Mouse (Mus musculus): ENCODE results near the gene Agfg1. TPM values are rescaled to one million over a fixed set of nuclear protein-coding genes. Genes with fewer than 3 reads are reported as not detected.

Agfg1 gene
- polyA plus RNA-seq, 1 experiment, result 133 TPM

DNA sequence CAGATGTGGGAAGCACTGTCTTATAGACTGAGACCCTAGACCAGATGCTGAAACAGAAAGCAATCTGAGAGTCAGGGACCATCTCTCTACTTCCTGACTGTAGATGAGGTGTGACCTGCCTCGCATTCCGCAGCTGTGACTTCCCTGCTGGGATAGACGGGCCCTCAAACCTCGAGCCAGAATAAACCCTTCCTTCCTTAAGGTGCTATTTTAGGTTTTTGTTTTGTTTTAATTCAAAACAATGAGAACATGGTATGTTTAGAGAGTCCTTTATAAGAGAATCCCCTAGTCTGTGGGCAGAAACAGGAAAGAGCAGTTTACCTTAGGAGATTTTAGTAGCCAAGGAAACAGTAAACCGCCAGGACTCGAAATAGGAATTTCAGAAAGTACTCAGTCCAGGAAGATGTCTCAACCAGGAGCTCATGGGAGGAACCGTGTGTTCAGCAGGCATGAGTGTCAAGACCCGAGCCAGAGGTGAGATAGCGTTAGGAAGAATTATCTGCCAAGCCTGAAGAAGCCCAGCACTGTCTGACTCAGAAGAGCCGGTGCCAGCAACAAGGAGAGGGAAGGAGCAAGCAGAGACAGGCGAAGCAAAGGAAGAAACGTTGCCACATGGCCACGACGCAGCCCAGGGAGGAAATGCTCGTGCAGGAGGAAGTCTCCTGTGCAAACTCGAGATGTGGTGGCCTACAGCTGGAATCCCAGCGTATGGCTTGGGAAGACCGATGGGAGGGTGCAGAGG lies 43.4 kb upstream of the Agfg1 start:
- H3K4me1 ChIP-seq (ENCODE audit: control insufficient read depth, insufficient read depth, low read length), result no peaks in the 10 kb centered on the region
- no peak overlapping the region for H3K4me3 ChIP-seq (ENCODE audit: low read depth, low read length)
- no peaks in the 10 kb centered on the region for H3K9me3 ChIP-seq (replicated peaks; ENCODE audit: control insufficient read depth, insufficient read depth, low read length, poor library complexity, severe bottlenecking)
- H3K27me3 ChIP-seq (ENCODE audit: control insufficient read depth, insufficient read depth, low read length, poor library complexity, severe bottlenecking), result no peaks in the 10 kb centered on the region
- H3K27ac ChIP-seq (ENCODE audit: insufficient read depth, low read length), result no peak overlapping the region
- no peak for TF ChIP-seq POLR2A (IDR thresholded peaks at IDR 0.05; ENCODE audit: insufficient read depth, low read length)
- TF ChIP-seq EP300 (IDR thresholded peaks at IDR 0.05; ENCODE audit: insufficient read depth, low read depth, low read length), result no peak
- no peak for TF ChIP-seq CTCF (IDR thresholded peaks at IDR 0.05; ENCODE audit: low read depth, low read length)
- H3K9ac ChIP-seq (ENCODE audit: low read depth, poor library complexity, severe bottlenecking), result no peak overlapping the region
- H3K36me3 ChIP-seq (ENCODE audit: control insufficient read depth, insufficient read depth, low read length, poor library complexity, severe bottlenecking), result no peaks in the 10 kb centered on the region

DNA sequence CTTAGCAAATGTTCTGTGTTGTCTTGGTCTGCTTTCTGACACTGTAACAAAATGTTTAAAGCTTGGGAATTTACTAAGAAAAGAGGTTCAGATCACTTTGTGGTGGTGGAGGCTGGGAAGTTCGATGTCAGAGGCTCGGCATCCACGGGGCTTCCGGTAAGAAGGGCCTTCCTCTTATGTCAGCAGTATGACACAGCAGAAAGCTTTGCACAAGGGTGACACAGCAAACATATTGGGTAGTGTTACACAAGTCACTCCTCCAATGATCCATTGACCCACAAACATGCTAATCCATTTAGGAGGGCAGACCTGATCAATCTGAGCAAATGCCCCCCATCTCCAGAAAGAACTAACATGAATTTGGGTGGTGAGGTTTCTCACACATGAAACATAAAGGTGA lies 42.2 kb upstream of the Agfg1 start:
- Histone ChIP-seq H3K36me3 (ENCODE audit: control insufficient read depth, insufficient read depth, low read length, poor library complexity, severe bottlenecking) (no peaks in the 10 kb centered on the region), H3K9me3 (replicated peaks; ENCODE audit: control insufficient read depth, insufficient read depth, low read length, poor library complexity, severe bottlenecking) (no peaks in the 10 kb centered on the region), H3K27ac (ENCODE audit: insufficient read depth, low read length) (no peak overlapping the region), H3K9ac (ENCODE audit: low read depth, poor library complexity, severe bottlenecking) (no peak overlapping the region), H3K4me3 (ENCODE audit: low read depth, low read length) (no peak overlapping the region), H3K4me1 (ENCODE audit: control insufficient read depth, insufficient read depth, low read length) (no peaks in the 10 kb centered on the region), H3K27me3 (ENCODE audit: control insufficient read depth, insufficient read depth, low read length, poor library complexity, severe bottlenecking) (no peaks in the 10 kb centered on the region)
- TF ChIP-seq CTCF (IDR thresholded peaks at IDR 0.05; ENCODE audit: low read depth, low read length), result no peak
- TF ChIP-seq EP300 (IDR thresholded peaks at IDR 0.05; ENCODE audit: insufficient read depth, low read depth, low read length), result no peak
- TF ChIP-seq POLR2A (IDR thresholded peaks at IDR 0.05; ENCODE audit: insufficient read depth, low read length), result no peak

DNA sequence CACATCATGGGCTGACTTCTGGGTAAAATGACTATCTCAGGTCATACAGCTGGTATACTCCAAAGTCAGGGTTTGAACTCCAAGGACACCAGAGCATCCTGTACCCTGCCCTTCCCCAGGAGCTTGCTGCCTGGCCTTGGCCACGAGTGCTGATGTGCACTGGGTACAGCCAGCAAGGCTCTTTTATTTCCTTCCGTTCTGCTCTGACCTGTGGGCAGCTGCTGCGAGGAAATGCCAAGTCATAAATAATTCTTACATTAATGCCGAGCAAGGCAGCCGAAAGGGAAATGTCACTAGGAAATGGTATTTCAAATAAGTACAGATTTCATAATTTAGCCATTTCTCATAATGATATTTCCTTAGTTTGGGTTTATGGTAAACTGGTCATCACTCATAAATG lies 41.0 kb upstream of the Agfg1 start:
- no peak overlapping the region for H3K9ac ChIP-seq (ENCODE audit: low read depth, poor library complexity, severe bottlenecking)
- H3K9me3 ChIP-seq (replicated peaks; ENCODE audit: control insufficient read depth, insufficient read depth, low read length, poor library complexity, severe bottlenecking), result no peaks in the 10 kb centered on the region
- no peak for TF ChIP-seq EP300 (IDR thresholded peaks at IDR 0.05; ENCODE audit: insufficient read depth, low read depth, low read length)
- no peak for TF ChIP-seq POLR2A (IDR thresholded peaks at IDR 0.05; ENCODE audit: insufficient read depth, low read length)
- no peak for TF ChIP-seq CTCF (IDR thresholded peaks at IDR 0.05; ENCODE audit: low read depth, low read length)
- H3K4me3 ChIP-seq (ENCODE audit: low read depth, low read length), result no peak overlapping the region
- no peaks in the 10 kb centered on the region; the same call in 1 of the 2 replicates for H3K27me3 ChIP-seq (ENCODE audit: control insufficient read depth, insufficient read depth, low read length, poor library complexity, severe bottlenecking)
- H3K27ac ChIP-seq (ENCODE audit: insufficient read depth, low read length), result no peak overlapping the region
- H3K36me3 ChIP-seq (ENCODE audit: control insufficient read depth, insufficient read depth, low read length, poor library complexity, severe bottlenecking), result no peaks in the 10 kb centered on the region
- H3K4me1 ChIP-seq (ENCODE audit: control insufficient read depth, insufficient read depth, low read length), result no peaks in the 10 kb centered on the region

DNA sequence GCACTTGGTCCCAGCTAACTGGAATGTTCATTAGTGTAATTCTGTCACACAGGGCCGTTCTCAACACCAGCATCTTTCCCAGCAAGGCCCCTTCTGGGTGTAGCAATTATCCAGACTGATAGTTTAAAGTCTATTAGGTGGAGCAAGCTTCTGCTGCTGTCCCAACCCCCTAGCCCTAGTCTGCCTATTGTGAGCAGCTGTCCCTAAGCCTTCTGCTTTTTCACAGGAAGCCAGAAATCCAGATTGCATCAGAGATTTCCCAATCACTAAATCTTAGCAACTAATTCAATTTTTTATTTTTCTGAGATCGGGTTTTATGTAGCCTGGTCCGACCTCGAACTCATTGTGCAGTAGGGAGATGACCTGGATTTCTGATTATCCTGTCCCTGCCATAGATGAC lies 40.4 kb upstream of the Agfg1 start:
- H3K9ac ChIP-seq (ENCODE audit: low read depth, poor library complexity, severe bottlenecking), result no peak overlapping the region
- H3K36me3 ChIP-seq (ENCODE audit: control insufficient read depth, insufficient read depth, low read length, poor library complexity, severe bottlenecking), result no peaks in the 10 kb centered on the region
- H3K27ac ChIP-seq (ENCODE audit: insufficient read depth, low read length), result no peak overlapping the region
- H3K9me3 ChIP-seq (replicated peaks; ENCODE audit: control insufficient read depth, insufficient read depth, low read length, poor library complexity, severe bottlenecking), result no peaks in the 10 kb centered on the region
- H3K27me3 ChIP-seq (ENCODE audit: control insufficient read depth, insufficient read depth, low read length, poor library complexity, severe bottlenecking), result no peaks in the 10 kb centered on the region; the same call in 1 of the 2 replicates
- no peak overlapping the region for H3K4me3 ChIP-seq (ENCODE audit: low read depth, low read length)
- H3K4me1 ChIP-seq (ENCODE audit: control insufficient read depth, insufficient read depth, low read length), result no peaks in the 10 kb centered on the region
- TF ChIP-seq POLR2A (IDR thresholded peaks at IDR 0.05; ENCODE audit: insufficient read depth, low read length) (no peak), CTCF (IDR thresholded peaks at IDR 0.05; ENCODE audit: low read depth, low read length) (no peak), EP300 (IDR thresholded peaks at IDR 0.05; ENCODE audit: insufficient read depth, low read depth, low read length) (no peak)

DNA sequence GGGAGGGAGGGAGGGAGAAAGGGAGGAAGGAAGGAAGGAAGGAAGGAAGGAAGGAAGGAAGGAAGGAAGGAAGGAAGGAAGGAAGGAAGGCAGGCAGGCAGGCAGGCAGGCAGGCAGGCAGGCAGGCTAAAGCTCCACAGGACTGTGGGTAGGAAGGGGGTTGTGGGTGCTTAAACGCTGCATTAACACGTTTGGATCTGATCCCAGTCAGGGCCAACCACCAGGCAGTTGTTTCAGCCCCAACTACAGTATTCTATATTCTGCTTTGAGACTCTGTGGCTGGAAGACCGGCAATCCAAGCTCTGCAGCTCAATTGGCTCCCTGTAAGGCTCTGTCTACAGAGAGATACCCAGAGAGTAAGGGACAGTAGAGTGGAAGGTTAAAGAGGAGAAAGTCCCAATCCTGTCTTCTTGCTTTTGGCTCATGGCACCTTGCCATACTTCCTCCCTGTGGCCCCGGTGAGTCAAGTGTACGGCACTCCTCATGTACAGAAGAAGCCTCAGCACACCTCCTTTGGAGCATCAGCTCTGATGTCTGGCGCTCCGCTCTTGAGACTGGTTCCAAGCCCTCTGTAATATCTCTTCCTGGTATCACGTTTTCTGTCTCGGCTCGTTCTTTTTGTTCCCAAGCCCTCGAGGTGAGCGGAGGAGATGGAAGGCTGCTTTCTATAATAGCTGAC lies 38.0 kb upstream of the Agfg1 start:
- Histone ChIP-seq H3K4me1 (ENCODE audit: control insufficient read depth, insufficient read depth, low read length) (no peaks in the 10 kb centered on the region), H3K4me3 (ENCODE audit: low read depth, low read length) (no peak overlapping the region), H3K9me3 (replicated peaks; ENCODE audit: control insufficient read depth, insufficient read depth, low read length, poor library complexity, severe bottlenecking) (no peaks in the 10 kb centered on the region), H3K27ac (ENCODE audit: insufficient read depth, low read length) (no peak overlapping the region), H3K36me3 (ENCODE audit: control insufficient read depth, insufficient read depth, low read length, poor library complexity, severe bottlenecking) (no peaks in the 10 kb centered on the region), H3K9ac (ENCODE audit: low read depth, poor library complexity, severe bottlenecking) (no peak overlapping the region), H3K27me3 (ENCODE audit: control insufficient read depth, insufficient read depth, low read length, poor library complexity, severe bottlenecking) (no peaks in the 10 kb centered on the region; the same call in 1 of the 2 replicates)
- no peak for TF ChIP-seq CTCF (IDR thresholded peaks at IDR 0.05; ENCODE audit: low read depth, low read length)
- no peak for TF ChIP-seq POLR2A (IDR thresholded peaks at IDR 0.05; ENCODE audit: insufficient read depth, low read length)
- TF ChIP-seq EP300 (IDR thresholded peaks at IDR 0.05; ENCODE audit: insufficient read depth, low read depth, low read length), result no peak

DNA sequence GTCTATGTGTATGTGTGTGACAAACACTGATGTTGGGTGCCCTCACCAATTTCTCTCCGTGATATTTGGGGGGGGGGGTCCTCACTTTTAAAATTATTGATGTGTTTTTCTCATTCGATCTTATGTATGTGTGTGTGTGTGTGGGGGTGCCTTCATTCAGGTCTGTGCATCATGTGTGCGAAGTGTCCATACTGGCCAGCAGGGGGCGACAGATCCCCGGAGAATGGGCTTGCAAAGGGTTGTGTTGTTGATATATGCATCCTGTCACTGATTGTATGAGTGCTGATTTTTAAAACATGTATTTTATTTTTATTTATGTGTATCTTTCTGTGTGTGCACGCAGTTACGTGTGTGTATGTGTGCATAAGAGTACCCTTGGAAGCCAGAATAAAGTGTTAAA lies 35.7 kb upstream of the Agfg1 start:
- Histone ChIP-seq H3K4me1 (ENCODE audit: control insufficient read depth, insufficient read depth, low read length) (no peaks in the 10 kb centered on the region), H3K36me3 (ENCODE audit: control insufficient read depth, insufficient read depth, low read length, poor library complexity, severe bottlenecking) (no peaks in the 10 kb centered on the region), H3K27ac (ENCODE audit: insufficient read depth, low read length) (no peak overlapping the region), H3K4me3 (ENCODE audit: low read depth, low read length) (no peak overlapping the region), H3K27me3 (ENCODE audit: control insufficient read depth, insufficient read depth, low read length, poor library complexity, severe bottlenecking) (no peaks in the 10 kb centered on the region; the same call in 1 of the 2 replicates), H3K9me3 (replicated peaks; ENCODE audit: control insufficient read depth, insufficient read depth, low read length, poor library complexity, severe bottlenecking) (no peaks in the 10 kb centered on the region), H3K9ac (ENCODE audit: low read depth, poor library complexity, severe bottlenecking) (no peak overlapping the region)
- TF ChIP-seq CTCF (IDR thresholded peaks at IDR 0.05; ENCODE audit: low read depth, low read length), result peak; percentile 84
- TF ChIP-seq POLR2A (IDR thresholded peaks at IDR 0.05; ENCODE audit: insufficient read depth, low read length), result no peak

Measured in ES-Bruce4 (cell line).